Mouse (Mus musculus) heart, embryonic 14.5 days (tissue): ENCODE data around the gene Ust. TPM values are rescaled to one million over a fixed set of nuclear protein-coding genes. Genes with fewer than 3 reads are reported as not detected.

Experiments
- ATAC-seq: fragments of 200-750 bp; cut with Nextera tagmentation; 2 replicates; pipeline ENCODE4 v1.8.0; 2017; ENCODE audit warnings: low read depth, moderate TSS enrichment; ENCODE audit not compliant: insufficient number of reproducible peaks, insufficient read depth, low FRiP score
- H3K27ac ChIP-seq, 2 experiments: fragments of 200-500 bp in 1 of 2; fragments of 300-500 bp in 1 of 2; sonication (generic) in 1 of 2; replicated peaks in 1 of 2; 2 replicates each; pipeline ENCODE4 v1.5.1; 2012 to 2014; ENCODE audit warnings: low read depth in 2 of 2, low read length in 2 of 2, control low read depth in 1 of 2, mild to moderate bottlenecking in 1 of 2, mixed read lengths in 1 of 2; ENCODE audit not compliant: control insufficient read depth in 1 of 2, insufficient read depth in 1 of 2
- H3K27me3 ChIP-seq: fragments of 300-500 bp; sonication (generic); 2 replicates; pipeline ENCODE4 v1.6.1; 2014; ENCODE audit warnings: mild to moderate bottlenecking, low read length, control low read depth; ENCODE audit not compliant: control insufficient read depth, insufficient read depth
- H3K36me3 ChIP-seq: fragments of 300-500 bp; sonication (generic); 2 replicates; pipeline ENCODE4 v1.6.1; 2014; ENCODE audit warnings: mild to moderate bottlenecking, control low read depth, low read length, mixed read lengths; ENCODE audit not compliant: control insufficient read depth, insufficient read depth
- H3K4me1 ChIP-seq, 2 experiments: fragments of 200-500 bp in 1 of 2; fragments of 300-500 bp in 1 of 2; sonication (generic) in 1 of 2; 2 replicates each; pipeline ENCODE4 v1.6.1; 2012 to 2014; ENCODE audit warnings: low read length in 2 of 2, control low read depth in 1 of 2, mixed read lengths in 1 of 2; ENCODE audit not compliant: control insufficient read depth in 2 of 2, insufficient read depth in 2 of 2
- H3K4me2 ChIP-seq: fragments of 300-500 bp; sonication (generic); 2 replicates; pipeline ENCODE4 v1.6.1; 2014; ENCODE audit warnings: mild to moderate bottlenecking, low read length
- H3K4me3 ChIP-seq, 2 experiments: fragments of 200-500 bp in 1 of 2; fragments of 300-500 bp in 1 of 2; sonication (generic) in 1 of 2; 2 replicates each; pipeline ENCODE4 v1.5.1; 2012 to 2014; ENCODE audit warnings: low read length in 2 of 2, mild to moderate bottlenecking in 2 of 2, control low read depth in 1 of 2, low read depth in 1 of 2, moderate library complexity in 1 of 2; ENCODE audit not compliant: control insufficient read depth in 1 of 2, insufficient read depth in 1 of 2
- H3K9ac ChIP-seq: fragments of 300-500 bp; sonication (generic); 2 replicates; pipeline ENCODE4 v1.6.1; 2014; ENCODE audit warnings: mild to moderate bottlenecking, low read length
- H3K9me3 ChIP-seq: fragments of 300-500 bp; sonication (generic); 2 replicates; pipeline ENCODE4 v1.6.1; 2016; ENCODE audit warnings: low read length, control low read depth; ENCODE audit not compliant: control insufficient read depth
- WGBS: fragments of 180-500 bp; shearing (Covaris S2); extraction: QIAGEN DNeasy Blood & Tissue Kit; methylation state at CpG from one replicate; pipeline ENCODE4 v1.1.7; 2014; 5-methylcytosine and 5-hydroxymethylcytosine counted together
- polyA plus RNA-seq: library from polyadenylated mRNA; unstranded; fragments of >200 nt; fragmentation: Nextera tagmentation; extraction: Ambion mirVana; gene quantifications from 2 replicates; pipeline ENCODE4 v1.2.1, GENCODE M21; 2014

Gene Ust
- polyA plus RNA-seq, 1 experiment from 2014 or later: 2.3 TPM

DNA sequence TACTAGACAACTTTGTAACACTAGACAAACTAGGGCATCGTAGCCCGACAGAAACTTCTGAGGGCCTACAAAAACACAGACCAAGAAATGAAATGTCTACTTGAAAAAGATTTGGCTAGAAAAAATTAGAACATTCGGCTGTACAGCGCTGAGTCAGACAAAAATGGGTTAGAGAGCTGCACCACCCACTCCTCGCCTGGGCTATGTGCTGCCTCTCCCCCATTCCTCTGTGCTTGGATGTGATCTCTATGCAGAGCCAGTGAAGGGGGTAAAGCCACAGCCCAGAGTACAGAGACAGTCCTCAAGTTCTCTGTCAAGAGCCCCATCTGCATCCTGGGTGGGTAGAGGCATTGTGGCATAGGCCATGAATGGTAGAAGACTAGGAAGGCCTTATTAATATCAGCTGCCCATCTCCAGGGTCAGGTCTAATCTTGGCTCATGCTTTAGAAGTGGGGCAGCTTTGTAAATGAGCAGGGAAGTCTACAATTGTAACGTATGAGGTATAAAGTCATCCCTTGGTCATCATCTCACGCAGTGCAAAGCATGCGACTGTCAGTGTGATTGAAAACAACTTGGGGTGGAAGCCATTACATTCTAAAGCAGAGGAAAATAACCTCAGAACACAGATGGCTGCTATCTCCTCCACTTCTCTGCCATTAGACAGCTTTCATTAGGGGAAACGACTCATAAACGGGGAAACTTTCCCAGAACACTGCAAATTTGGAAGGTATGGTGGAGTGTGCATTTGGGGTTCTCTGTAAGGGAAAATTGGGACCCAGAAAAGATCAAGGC, 281.6 kb downstream of the Ust start:
- Histone ChIP-seq H3K27me3 (no peaks in the 10 kb centered on the region), H3K9ac (no peak overlapping the region), H3K4me2 (no peak overlapping the region), H3K9me3 (no peaks in the 10 kb centered on the region; the same call in 1 of the 2 replicates), H3K4me3 (no peak overlapping the region), H3K4me1 (peaks cover 6 to 10% of the 10 kb centered on the region in 2 experiments), H3K36me3 (no peaks in the 10 kb centered on the region), H3K27ac (no peak overlapping the region)
- WGBS: 90% methylated on average over 10 of the region's 10 CpGs
- ATAC-seq: no peak

DNA sequence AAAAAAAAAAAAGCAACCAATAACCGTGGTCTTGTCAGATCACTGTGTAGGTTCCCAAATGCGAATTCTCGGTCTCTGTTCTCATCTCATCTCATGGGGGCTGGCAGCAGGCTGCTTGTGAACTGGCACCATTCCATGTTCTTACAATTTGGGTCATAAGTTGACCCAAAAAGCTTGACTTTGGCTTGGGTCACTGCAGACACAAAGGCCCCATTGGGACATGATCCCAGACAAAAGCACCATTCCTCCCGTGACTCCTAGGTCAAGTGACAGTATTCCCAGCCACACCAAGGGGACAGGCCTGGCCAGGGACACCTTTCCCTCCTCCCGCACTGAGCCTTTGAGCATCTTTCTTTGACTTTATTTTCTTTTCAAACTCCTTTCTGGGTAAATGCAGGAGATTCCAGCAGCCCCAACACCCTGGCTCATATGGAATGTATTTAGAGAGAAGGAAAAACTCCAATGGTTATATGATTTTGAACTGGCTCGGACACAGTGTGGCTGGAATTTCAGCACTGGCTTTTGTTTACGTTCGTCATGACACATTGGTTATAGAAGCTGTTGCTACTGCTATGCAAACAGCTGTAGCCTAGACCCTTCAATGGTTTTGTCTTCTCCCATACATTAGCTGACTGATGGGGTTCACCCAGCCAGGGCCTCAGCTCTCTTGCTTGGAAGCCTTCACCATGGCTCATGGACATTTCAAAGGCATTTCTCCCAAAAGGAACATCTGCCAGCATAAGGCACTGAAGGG, 285.3 kb downstream of the Ust start:
- Histone ChIP-seq H3K9ac (no peak overlapping the region), H3K4me3 (no peak overlapping the region), H3K4me1 (peaks cover 2 to 6% of the 10 kb centered on the region in 2 experiments), H3K9me3 (no peaks in the 10 kb centered on the region; the same call in 1 of the 2 replicates), H3K36me3 (no peaks in the 10 kb centered on the region), H3K27me3 (no peaks in the 10 kb centered on the region), H3K27ac (no peak overlapping the region), H3K4me2 (no peak overlapping the region)
- ATAC-seq: no peak
- 87% methylated on average over 8 of the region's 8 CpGs for WGBS

DNA sequence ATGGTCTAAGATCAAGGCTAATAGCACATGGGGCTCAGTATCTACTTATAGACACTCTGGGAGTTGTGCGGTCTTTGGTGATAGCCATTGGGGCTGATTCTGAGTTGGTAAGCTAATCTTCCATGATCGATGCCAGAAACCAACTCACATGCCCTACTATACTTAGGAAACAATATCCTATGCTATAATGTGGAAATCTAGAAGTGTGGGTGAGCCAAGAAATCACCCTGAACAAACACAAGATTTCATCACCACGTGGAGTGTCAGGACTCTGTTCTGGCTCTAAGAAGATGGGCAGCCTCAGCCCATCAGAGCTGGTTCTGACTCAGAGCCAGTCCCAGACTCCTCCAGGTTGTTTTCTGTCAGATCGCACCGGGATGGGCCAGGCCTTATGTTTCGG, 286.1 kb downstream of the Ust start:
- no peaks in the 10 kb centered on the region for H3K27me3 ChIP-seq
- no peak overlapping the region for H3K4me2 ChIP-seq
- no peaks in the 10 kb centered on the region for H3K36me3 ChIP-seq
- ATAC-seq: no peak
- WGBS: 83% methylated on average over 6 of the region's 6 CpGs
- no peak overlapping the region for H3K4me3 ChIP-seq
- no peak overlapping the region for H3K9ac ChIP-seq
- no peaks in the 10 kb centered on the region; the same call in 1 of the 2 replicates for H3K9me3 ChIP-seq
- H3K4me1 ChIP-seq: no peaks in the 10 kb centered on the region
- no peak overlapping the region for H3K27ac ChIP-seq

DNA sequence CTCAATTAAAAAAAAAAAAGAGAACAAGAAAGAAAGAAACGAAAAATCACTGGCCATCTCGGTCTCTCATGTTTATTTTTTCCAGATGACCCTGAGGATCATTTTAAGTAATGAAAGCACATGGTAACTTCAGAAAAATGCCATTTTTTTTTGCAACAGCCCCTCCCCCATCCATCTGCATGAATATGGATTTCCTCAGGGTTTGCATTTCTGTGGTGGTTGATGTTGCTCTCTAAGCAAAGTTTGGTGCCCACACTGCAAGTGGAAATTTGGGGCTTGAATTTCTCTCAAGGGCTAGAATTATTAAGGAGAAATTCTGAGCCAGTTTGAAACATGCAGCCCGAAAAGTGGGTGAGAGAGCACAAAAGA, 290.3 kb downstream of the Ust start:
- Histone ChIP-seq H3K4me2 (no peak overlapping the region), H3K4me3 (no peak overlapping the region), H3K9ac (no peak overlapping the region), H3K9me3 (no peaks in the 10 kb centered on the region), H3K27me3 (no peaks in the 10 kb centered on the region), H3K27ac (no peak overlapping the region), H3K4me1 (peaks cover 0 to 2% of the 10 kb centered on the region in 2 experiments; a peak in 2 of 4 replicates), H3K36me3 (no peaks in the 10 kb centered on the region)
- 82% methylated on average over 3 of the region's 3 CpGs for WGBS
- ATAC-seq: no peak

DNA sequence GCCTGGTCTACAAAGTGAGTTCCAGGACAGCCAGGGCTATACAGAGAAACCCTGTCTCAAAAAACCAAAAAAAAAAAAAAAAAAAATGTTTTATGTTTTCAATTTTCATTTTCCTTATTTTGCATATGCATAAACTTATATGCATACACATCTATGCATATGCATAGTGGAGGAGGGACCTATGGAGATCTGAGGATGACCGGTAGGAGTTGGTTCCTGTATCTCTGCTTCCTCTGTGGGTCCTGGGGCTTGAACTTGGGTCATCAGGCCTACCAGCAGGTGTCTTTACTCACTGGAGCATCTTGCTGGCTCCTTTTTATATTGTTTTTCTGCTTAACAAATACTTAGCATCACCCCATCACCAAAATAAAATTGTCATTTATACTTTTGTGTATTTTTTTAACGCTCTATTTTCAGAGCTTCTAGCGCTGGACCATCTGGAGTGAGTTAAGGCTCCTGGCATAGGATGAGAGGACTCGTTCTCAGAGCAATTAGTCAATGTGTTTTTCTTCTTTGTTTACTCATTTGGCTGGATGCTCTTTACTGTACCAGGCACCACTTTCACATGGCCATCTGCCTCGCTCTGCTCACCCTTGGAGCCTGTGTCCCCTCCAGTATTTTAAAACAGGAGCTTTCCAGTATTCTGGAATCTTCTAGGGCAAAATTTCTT, 290.8 kb downstream of the Ust start:
- no peaks in the 10 kb centered on the region for H3K27me3 ChIP-seq
- H3K9ac ChIP-seq: no peak overlapping the region
- peaks cover 0 to 2% of the 10 kb centered on the region in 2 experiments; a peak in 2 of 4 replicates for H3K4me1 ChIP-seq
- 79% methylated on average over 5 of the region's 5 CpGs for WGBS
- H3K4me3 ChIP-seq: no peak overlapping the region
- H3K27ac ChIP-seq: no peak overlapping the region
- H3K9me3 ChIP-seq: no peaks in the 10 kb centered on the region
- H3K4me2 ChIP-seq: no peak overlapping the region
- no peaks in the 10 kb centered on the region for H3K36me3 ChIP-seq
- no peak for ATAC-seq

DNA sequence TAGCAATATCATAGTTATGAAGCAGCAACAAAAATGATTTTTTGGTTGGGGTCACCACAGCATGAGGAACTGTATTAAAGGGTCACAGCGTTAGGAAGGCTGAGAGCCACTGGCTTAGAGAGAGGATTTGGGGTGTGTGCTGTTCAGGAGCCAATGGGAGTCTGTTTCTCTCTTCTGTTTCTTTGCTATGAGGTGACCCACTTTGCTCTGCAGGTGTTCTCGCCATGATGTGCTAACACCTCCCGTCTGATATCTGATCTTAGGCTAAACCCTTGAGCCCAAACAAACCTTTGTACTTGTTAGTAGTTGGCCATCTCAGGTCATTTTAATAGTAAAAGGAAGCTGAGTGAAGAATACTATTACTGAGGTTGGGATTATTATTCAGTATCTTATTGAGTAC, 292.0 kb downstream of the Ust start:
- Histone ChIP-seq H3K4me1 (peaks cover 0 to 2% of the 10 kb centered on the region in 2 experiments; a peak in 2 of 4 replicates), H3K9me3 (no peaks in the 10 kb centered on the region), H3K27me3 (no peaks in the 10 kb centered on the region), H3K9ac (no peak overlapping the region), H3K27ac (no peak overlapping the region), H3K36me3 (no peaks in the 10 kb centered on the region), H3K4me3 (no peak overlapping the region), H3K4me2 (no peak overlapping the region)
- ATAC-seq: no peak
- WGBS: 53% methylated on average over 3 of the region's 3 CpGs

DNA sequence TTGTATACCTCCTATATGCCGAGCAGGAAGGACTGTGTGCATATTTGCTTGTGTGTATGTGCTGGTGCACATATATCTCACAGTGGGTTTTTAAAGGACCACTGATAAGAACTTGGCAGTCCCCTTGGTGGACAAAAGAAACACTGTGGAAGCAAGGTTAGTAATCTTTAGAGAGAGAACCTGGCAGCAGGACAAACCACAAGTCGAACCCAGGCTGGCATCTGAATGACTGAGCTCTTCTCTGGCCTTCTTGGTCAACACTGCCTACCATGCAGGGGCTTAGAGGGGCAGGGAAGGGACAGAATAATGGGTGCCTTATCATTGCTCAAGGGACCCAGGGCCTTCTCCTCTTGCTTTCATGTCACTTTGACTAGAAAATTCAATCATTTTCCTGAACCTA, 294.0 kb downstream of the Ust start:
- no peak overlapping the region for H3K27ac ChIP-seq

More for the DNA sequence above, 294.0 kb downstream of the Ust start:
- H3K27me3 ChIP-seq: no peaks in the 10 kb centered on the region
- peaks cover 0 to 2% of the 10 kb centered on the region in 2 experiments; a peak in 2 of 4 replicates for H3K4me1 ChIP-seq
- no peak overlapping the region for H3K9ac ChIP-seq
- H3K4me3 ChIP-seq: no peak overlapping the region
- H3K36me3 ChIP-seq: no peaks in the 10 kb centered on the region
- H3K9me3 ChIP-seq: no peaks in the 10 kb centered on the region
- ATAC-seq: no peak
- WGBS: 43% methylated on average over 2 of the region's 2 CpGs
- H3K4me2 ChIP-seq: no peak overlapping the region
